Comparison of ENCODE assay signal across 15 mouse cellular contexts in the genomic region with DNA sequence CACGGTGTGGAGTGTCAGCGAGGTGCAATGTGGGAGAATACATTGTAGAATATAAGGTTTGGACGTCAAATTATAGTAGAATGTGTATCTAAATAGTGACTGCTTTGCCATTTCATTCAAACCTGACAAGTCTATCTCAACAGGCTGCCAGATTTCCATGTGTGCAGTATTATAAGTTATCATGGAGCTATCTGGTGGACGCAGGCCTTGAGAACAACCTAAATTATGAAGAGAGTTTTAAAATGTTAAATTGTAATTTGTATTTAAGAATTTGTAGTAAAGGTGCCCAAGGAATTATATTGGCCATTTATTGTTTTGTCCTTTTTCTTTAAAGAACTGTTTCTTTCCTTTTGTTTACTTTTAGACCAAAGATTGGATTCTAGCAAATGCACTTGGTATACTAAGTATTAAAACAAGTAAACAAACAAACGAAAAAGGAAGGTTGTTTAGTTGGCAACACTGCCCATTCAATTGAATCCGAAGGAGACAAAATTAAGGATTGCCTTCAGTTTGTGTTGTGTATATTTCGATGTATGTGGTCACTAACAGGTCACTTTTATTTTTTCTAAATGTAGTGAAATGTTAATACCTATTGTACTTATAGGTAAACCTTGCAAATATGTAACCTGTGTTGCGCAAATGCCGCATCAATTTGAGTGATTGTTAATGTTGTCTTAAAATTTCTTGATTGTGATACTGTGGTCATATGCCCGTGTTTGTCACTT. TPM values are rescaled to one million over a fixed set of nuclear protein-coding genes. Genes with fewer than 3 reads are reported as not detected.
A peak's percentile ranks its signal among the peaks of the same experiment; 100 is the strongest.
DNase-seq lines count a peak whose midpoint lies in the region; ATAC-seq lines count a peak whose summit lies in the region.
"Had no signal": no experiment of that assay in that cellular context is flagged by ENCODE, and none has a peak within 500 bp of the region (broad histone marks: within the 10 kb centered on the region; RNA-seq: fewer than 3 reads in every experiment).

No protein-coding gene starts in this region.

- H3K4me3 ChIP-seq in forebrain, embryonic 13.5 days = peak overlapping the region; percentile 85
- peak overlapping the region; percentile 26 for H3K4me3 ChIP-seq in midbrain, embryonic 15.5 days
- H3K4me3 ChIP-seq: heart, adult 2 months; neural tube, embryonic 15.5 days had no signal

- DNase-seq in layer of hippocampus, adult 9-10 months (ENCODE audit: low spot score) = peak; percentile 0
- DNase-seq in layer of hippocampus, postnatal 36 days = no peak
- peak; percentile 26 for DNase-seq in embryo, embryonic 11 days
- no peak for DNase-seq in adrenal gland, postnatal 36 days
- DNase-seq: cerebellum, adult 2 months; heart, adult 2 months had no signal

- H3K27ac ChIP-seq in forebrain, embryonic 13.5 days = peak overlapping the region; percentile 100
- no peak overlapping the region for H3K27ac ChIP-seq in midbrain, embryonic 15.5 days
- H3K27ac ChIP-seq: embryonic facial prominence, embryonic 15.5 days; heart, adult 2 months; limb, embryonic 12.5 days; neural tube, embryonic 15.5 days had no signal

- no peak for ATAC-seq in forebrain, embryonic 13.5 days
- no peak for ATAC-seq in midbrain, embryonic 15.5 days (replicated peaks)
- ATAC-seq in megakaryocyte, adult 5-6 weeks (ENCODE audit: poor library complexity, severe bottlenecking) = no peak
- ATAC-seq: activated CD4-positive, CD25-positive, alpha-beta regulatory T cell, adult 4 months had no signal

- peak overlapping the region; percentile 100 for H3K9ac ChIP-seq in forebrain, embryonic 13.5 days
- H3K9ac ChIP-seq in midbrain, embryonic 15.5 days = no peak overlapping the region
- H3K9ac ChIP-seq: embryonic facial prominence, embryonic 15.5 days; limb, embryonic 12.5 days; neural tube, embryonic 15.5 days had no signal

- H3K9me3 ChIP-seq in forebrain, embryonic 13.5 days (replicated peaks) = no peaks in the 10 kb centered on the region
- no peaks in the 10 kb centered on the region for H3K9me3 ChIP-seq in midbrain, embryonic 15.5 days
- H3K9me3 ChIP-seq: embryonic facial prominence, embryonic 15.5 days; limb, embryonic 12.5 days; neural tube, embryonic 15.5 days had no signal

- H3K4me1 ChIP-seq in forebrain, embryonic 13.5 days = no peaks in the 10 kb centered on the region
- peaks cover 7% of the 10 kb centered on the region; the same call in 1 of the 2 replicates for H3K4me1 ChIP-seq in midbrain, embryonic 15.5 days

- WGBS in forebrain, embryonic 13.5 days = 2% methylated on average over 10 of the region's 10 CpGs
- 10% methylated on average over 10 of the region's 10 CpGs for WGBS in midbrain, embryonic 15.5 days

- H3K36me3 ChIP-seq in forebrain, embryonic 13.5 days (ENCODE audit: poor library complexity, severe bottlenecking) = peaks cover 15% of the 10 kb centered on the region
- H3K36me3 ChIP-seq in midbrain, embryonic 15.5 days (replicated peaks) = no peaks in the 10 kb centered on the region
- H3K36me3 ChIP-seq: embryonic facial prominence, embryonic 15.5 days; limb, embryonic 12.5 days; neural tube, embryonic 15.5 days had no signal

- peak overlapping the region; percentile 29 for H3K4me2 ChIP-seq in forebrain, embryonic 13.5 days
- H3K4me2 ChIP-seq in midbrain, embryonic 15.5 days = no peak overlapping the region
- H3K4me2 ChIP-seq: embryonic facial prominence, embryonic 15.5 days; limb, embryonic 12.5 days; neural tube, embryonic 15.5 days had no signal

- no peaks in the 10 kb centered on the region for H3K27me3 ChIP-seq in forebrain, embryonic 13.5 days
- peaks cover 41% of the 10 kb centered on the region for H3K27me3 ChIP-seq in midbrain, embryonic 15.5 days (replicated peaks)

RNA-seq across cellular contexts. Expression of gene Gm43517, which starts 1.3 kb away (rescaled TPM):
- total RNA-seq in layer of hippocampus, postnatal 36 days (2021) = 10 to 100 TPM; 11.2 to 14.6 TPM
- 1.9 and 2.4 TPM in 2 replicates for polyA plus RNA-seq in forebrain, embryonic 13.5 days (2015; fragmentation: Nextera tagmentation; extraction: Ambion mirVana)
- 0.24 TPM in 1 of 2 replicates, not detected in the other for polyA plus RNA-seq in midbrain, embryonic 15.5 days (2015; fragmentation: Nextera tagmentation; extraction: Ambion mirVana)
- total RNA-seq in megakaryocyte, adult 5-6 weeks (2015) = not detected in 2 replicates
- not detected in 2 replicates for total RNA-seq in megakaryocyte, adult 5-6 weeks (2017)
- total RNA-seq in adrenal gland, postnatal 36 days (2021) = not detected
- total RNA-seq: heart, adult 2 months had no signal
- polyA plus RNA-seq: activated CD4-positive, CD25-positive, alpha-beta regulatory T cell, adult 4 months; cerebellum, adult 2 months; heart, adult 2 months; kidney, embryonic 16.5 days; limb, embryonic 12.5 days; lung, embryonic 16.5 days; neural tube, embryonic 15.5 days had no signal

RNA-seq across cellular contexts. Expression of gene Foxg1, which starts 3.8 kb away (rescaled TPM):
- total RNA-seq in layer of hippocampus, postnatal 36 days (2021) = 100 to 1,000 TPM; 150 to 156 TPM
- polyA plus RNA-seq in forebrain, embryonic 13.5 days (2015; fragmentation: Nextera tagmentation; extraction: Ambion mirVana) = 76.5 and 98.6 TPM in 2 replicates
- 1.3 and 2.4 TPM in 2 replicates for polyA plus RNA-seq in midbrain, embryonic 15.5 days (2015; fragmentation: Nextera tagmentation; extraction: Ambion mirVana)
- not detected in 2 replicates for total RNA-seq in megakaryocyte, adult 5-6 weeks (2015)
- not detected in 2 replicates for total RNA-seq in megakaryocyte, adult 5-6 weeks (2017)
- not detected for total RNA-seq in adrenal gland, postnatal 36 days (2021)
- total RNA-seq: heart, adult 2 months had no signal
- polyA plus RNA-seq: activated CD4-positive, CD25-positive, alpha-beta regulatory T cell, adult 4 months; cerebellum, adult 2 months; kidney, embryonic 16.5 days; limb, embryonic 12.5 days; neural tube, embryonic 15.5 days had no signal

Comparison
In these comparisons a context has a peak if more than half of its experiments do, and no peak if none do; other contexts are left out.
1. DNase-seq: peak in layer of hippocampus, adult 9-10 months (single experiment) and embryo, embryonic 11 days (single experiment); none in layer of hippocampus, postnatal 36 days (0 of 2) and adrenal gland, postnatal 36 days (0 of 2).
2. RNA of gene Gm43517, which starts 1.3 kb away (total RNA-seq): 11.2 to 14.6 TPM in layer of hippocampus, postnatal 36 days; not detected in megakaryocyte, adult 5-6 weeks and not detected in adrenal gland, postnatal 36 days; every median in the first group is over 10 times any median in the second.
3. RNA of gene Foxg1, which starts 3.8 kb away (total RNA-seq): 150 to 156 TPM in layer of hippocampus, postnatal 36 days; not detected in megakaryocyte, adult 5-6 weeks and not detected in adrenal gland, postnatal 36 days; every median in the first group is over 100 times any median in the second.